Mouse (Mus musculus): ENCODE results near the gene Gbe1.

Gbe1 gene

DNA sequence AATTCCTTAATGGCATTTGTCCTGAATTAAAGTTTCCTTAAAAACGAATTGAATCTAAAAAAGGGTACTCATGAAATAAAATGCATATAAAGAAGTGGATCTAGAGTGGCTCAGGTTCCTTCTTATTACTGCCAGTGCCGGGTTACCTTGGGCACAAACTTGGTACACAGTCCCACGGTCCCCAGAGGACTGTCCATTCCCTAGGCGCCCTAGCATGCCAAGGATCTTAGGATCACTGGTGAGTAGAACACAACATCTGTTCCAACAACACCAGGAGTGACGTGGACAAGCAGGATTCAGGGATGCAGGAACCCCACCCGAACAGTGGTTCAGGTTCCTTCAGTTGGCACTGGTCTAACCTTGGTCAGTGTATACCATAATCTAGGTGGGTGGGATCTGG, 44.6 kb downstream of the Gbe1 start:
- no peak for DNase-seq (ENCODE audit: low spot score)

- DNase-seq (ENCODE audit: low spot score): no peak
These were observed 51.5 kb downstream of the Gbe1 start for GRCm38 (mm10) chr16:70365229-70365628.

- DNase-seq (ENCODE audit: low spot score): no peak
These were observed 67.3 kb downstream of the Gbe1 start for GRCm38 (mm10) chr16:70381045-70381444.

DNA sequence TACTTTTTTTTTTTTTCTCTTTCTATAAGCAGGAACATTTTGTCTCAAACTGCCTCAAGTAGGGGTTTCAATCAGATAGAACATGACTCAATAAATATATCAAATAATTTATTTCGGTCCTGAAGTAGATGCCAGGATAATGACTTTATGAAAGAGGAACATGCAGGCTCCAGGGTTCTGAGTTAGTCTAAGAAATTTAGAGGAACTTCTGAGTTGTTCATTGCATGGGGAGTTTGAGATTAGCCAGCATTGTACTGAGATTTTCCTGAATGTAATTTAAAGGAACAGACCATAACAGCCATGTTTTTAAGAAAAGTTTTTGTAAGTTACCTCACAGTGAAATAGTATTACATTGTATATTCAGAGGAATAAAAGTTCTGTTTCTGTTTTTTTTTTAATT, 71.7 kb downstream of the Gbe1 start:
- no peak for DNase-seq (ENCODE audit: low spot score)

- no peak for DNase-seq (ENCODE audit: low spot score)
These were observed 73.6 kb downstream of the Gbe1 start for GRCm38 (mm10) chr16:70387385-70387784.

DNA sequence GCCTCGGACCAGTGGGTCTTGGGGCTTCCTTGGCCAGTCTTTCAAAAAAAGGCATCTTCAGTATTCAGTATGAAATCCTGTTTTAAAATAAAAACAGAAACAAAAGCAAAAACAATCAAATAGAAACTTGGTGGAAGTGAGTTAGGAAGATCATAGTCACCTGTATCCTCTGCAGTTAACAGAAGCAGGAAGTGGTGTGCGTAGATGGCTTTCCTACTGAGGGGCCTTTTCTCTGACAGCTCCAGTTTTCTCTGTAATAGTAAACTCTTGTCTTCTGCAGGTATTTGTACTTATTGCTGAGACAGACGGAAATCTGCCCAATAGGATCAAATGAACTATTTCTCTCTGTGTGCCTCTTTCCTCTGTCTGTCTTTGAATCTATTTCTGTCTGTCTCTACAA, 81.5 kb downstream of the Gbe1 start:
- DNase-seq (ENCODE audit: low spot score): no peak

DNA sequence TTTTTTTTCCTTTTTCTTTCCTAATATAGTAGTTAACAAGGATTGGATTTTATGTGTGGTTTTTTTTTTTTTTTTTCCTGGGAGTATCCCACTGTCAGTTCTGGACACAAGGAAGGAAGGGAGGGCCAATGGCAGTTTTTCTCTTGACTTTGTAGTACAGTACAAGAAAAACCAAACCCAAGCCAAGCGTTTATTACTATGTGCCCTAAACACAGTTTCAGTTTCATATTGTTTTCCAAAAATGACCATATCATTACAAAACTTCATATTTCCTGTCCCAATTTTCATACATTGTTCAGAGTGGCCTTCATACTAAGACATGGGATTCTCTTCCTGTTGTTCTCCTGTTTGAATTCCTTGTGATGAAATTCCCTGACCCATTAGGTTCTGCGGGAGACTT, 94.0 kb downstream of the Gbe1 start:
- DNase-seq (ENCODE audit: low spot score): no peak

- DNase-seq (ENCODE audit: low spot score): no peak
These were observed 107.3 kb downstream of the Gbe1 start for GRCm38 (mm10) chr16:70421077-70421476.

GRCm38 (mm10) chr16:70449520-70449919, 135.8 kb downstream of the Gbe1 start:
- DNase-seq (ENCODE audit: low spot score): no peak

GRCm38 (mm10) chr16:70475583-70475982, 161.8 kb downstream of the Gbe1 start:
- DNase-seq (ENCODE audit: low spot score): no peak

DNA sequence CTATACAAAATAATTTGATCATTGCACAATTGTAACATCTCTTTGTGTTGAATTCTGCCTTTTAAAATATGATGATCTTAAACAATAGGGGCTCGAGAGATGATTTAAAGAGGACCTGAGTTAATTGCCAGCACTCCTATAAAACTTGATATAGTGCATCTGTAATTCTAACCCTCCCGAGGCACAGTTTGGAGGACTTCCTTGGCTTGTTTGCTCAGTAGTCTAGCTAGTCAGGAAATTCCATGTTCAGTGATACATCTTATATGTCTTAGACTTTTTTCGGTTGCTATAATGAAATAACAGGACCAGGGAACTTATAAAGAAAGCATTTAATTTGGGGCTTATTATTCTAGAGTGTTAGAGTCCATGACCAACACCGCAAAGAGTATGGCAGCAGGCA, 162.4 kb downstream of the Gbe1 start:
- DNase-seq (ENCODE audit: low spot score): no peak

- no peak for DNase-seq (ENCODE audit: low spot score)
These were observed 166.7 kb downstream of the Gbe1 start for GRCm38 (mm10) chr16:70480494-70480893.

DNA sequence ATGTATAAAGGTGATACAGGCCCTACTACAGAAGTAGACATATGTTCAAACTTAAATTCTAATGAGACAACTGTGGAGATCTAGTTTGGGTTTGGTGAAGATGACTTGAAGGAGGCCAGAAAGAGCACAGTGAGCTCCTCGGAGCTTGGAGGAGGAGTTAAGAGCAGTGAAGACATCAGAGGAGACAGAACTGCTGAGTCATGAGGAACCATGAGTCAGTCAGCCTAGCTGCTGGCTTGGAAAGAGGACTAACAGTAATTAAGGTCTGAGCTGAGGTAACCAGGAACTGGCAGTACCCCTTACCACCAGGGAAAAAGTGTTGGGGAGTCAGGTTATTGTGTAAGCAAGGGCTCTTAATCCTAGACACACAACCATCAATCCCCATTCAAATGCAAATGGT, 192.7 kb downstream of the Gbe1 start:
- DNase-seq (ENCODE audit: low spot score): no peak

- no peak for DNase-seq (ENCODE audit: low spot score)
These were observed 197.2 kb downstream of the Gbe1 start for GRCm38 (mm10) chr16:70510938-70511337.

DNA sequence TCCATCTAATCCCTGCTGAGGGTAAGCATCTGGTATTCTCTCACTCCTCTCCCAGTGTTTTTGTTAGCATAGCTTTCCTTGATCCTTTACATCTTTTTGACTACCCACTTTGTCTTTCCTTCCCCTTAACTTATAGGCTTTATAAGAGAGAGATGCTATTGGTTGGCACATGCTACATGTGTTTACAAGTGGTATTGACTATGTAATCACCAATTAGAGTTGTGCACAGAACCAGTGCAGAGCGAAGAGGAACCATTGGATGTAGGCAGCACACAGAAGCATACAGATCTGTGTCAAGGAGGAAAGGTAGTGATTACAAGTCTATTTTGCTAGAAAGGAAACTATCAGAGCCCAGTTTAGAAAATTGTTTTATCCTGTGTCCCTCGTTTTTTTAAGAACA, 209.1 kb downstream of the Gbe1 start:
- DNase-seq (ENCODE audit: low spot score): no peak

- DNase-seq (ENCODE audit: low spot score): no peak
These were observed 209.8 kb downstream of the Gbe1 start for GRCm38 (mm10) chr16:70523566-70523965.

DNA sequence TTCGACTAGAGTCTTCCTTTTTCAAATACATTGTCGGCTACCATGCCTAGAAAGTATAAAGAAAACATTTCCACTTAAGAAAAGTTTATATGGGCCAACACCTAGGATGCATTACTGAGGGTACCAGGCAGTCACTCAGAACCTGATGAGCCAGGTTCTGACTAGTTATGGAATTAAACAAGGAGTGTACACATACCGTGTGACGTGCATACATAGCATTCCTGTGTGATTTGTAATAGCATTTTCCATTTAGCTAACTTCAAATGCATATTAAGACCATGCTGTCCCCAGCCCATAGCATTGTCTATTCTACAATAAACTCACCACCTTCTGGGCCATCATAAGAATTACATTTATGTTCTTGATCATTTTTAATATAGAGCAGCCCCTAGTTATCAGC, 210.5 kb downstream of the Gbe1 start:
- no peak for DNase-seq (ENCODE audit: low spot score)

GRCm38 (mm10) chr16:70527224-70527623, 213.5 kb downstream of the Gbe1 start:
- DNase-seq (ENCODE audit: low spot score): no peak

- DNase-seq (ENCODE audit: low spot score): no peak
These were observed 221.5 kb downstream of the Gbe1 start for GRCm38 (mm10) chr16:70535224-70535623.

DNA sequence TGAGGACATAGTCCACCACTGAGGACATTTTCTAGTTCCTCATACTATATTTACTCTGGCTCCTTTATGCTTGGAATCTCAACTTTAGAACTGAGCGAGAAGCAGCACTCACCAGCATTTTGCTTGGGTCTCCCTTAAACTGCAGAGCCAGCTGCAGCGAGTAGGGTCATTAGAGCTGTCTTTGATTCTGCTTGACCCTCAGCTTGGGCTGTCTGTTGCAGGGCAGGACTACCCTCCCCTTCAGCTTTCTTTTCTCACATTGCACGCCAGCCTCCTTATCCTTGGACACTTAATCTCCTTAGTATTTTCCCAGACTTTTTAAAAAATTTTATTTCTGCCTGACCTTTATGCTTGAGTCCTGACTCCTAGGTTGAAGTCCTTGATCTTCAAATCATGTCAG, 237.1 kb downstream of the Gbe1 start:
- no peak for DNase-seq (ENCODE audit: low spot score)

GRCm38 (mm10) chr16:70561635-70562348, 248.0 kb downstream of the Gbe1 start:
- DNase-seq (ENCODE audit: low spot score): no peak

- DNase-seq (ENCODE audit: low spot score): no peak
These were observed 248.8 kb downstream of the Gbe1 start for GRCm38 (mm10) chr16:70562574-70562973.

DNA sequence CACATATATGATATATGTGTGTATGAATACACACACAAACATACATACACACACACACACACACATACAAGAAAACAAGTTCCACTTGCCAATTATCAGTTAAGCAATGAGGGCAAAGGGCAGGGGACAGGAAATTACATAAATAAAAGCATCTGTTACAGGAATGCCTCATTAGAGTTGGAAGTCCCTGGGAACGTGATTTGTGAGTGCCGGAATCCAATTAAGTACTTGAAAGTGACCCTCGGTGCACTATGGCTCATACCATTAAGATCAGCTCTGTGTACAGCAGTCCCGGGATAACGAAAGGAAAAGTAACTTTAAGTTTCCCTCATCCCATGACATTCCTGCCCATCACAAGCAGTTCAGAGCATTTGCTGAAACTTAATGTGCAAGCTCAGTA, 249.7 kb downstream of the Gbe1 start:
- no peak for DNase-seq (ENCODE audit: low spot score)

Measured in ovary, adult 18-20 months (tissue).